Mouse (Mus musculus) heart, postnatal 0 days (tissue): ENCODE data around the gene Csnk1e. TPM values are rescaled to one million over a fixed set of nuclear protein-coding genes. Genes with fewer than 3 reads are reported as not detected.

ENCODE experiments used
- ATAC-seq: fragments of 200-750 bp; cut with Nextera tagmentation; 2 replicates; pipeline ENCODE4 v1.8.0; 2017; ENCODE audit warnings: low read depth, moderate number of reproducible peaks, moderate library complexity; ENCODE audit not compliant: insufficient read depth
- DNase-seq: peaks from one replicate; pipeline ENCODE4 v3.0.0-alpha.2; 2016; ENCODE audit warnings: low spot score
- H3K27ac ChIP-seq: fragments of 300-500 bp; sonication (generic); 2 replicates; pipeline ENCODE4 v1.5.1; 2014; ENCODE audit warnings: low read depth, mild to moderate bottlenecking
- H3K27me3 ChIP-seq: fragments of 300-500 bp; sonication (generic); 2 replicates; pipeline ENCODE4 v1.6.1; 2014; ENCODE audit warnings: low read length, mixed read lengths; ENCODE audit not compliant: control insufficient read depth, insufficient read depth
- H3K36me3 ChIP-seq: fragments of 300-500 bp; sonication (generic); replicated peaks from 2 replicates; pipeline ENCODE4 v1.6.1; 2014; ENCODE audit warnings: low read length, mixed read lengths; ENCODE audit not compliant: control insufficient read depth, insufficient read depth
- H3K4me1 ChIP-seq: fragments of 300-500 bp; sonication (generic); 2 replicates; pipeline ENCODE4 v1.6.1; 2014; ENCODE audit warnings: antibody characterized with exemption; ENCODE audit not compliant: control insufficient read depth, insufficient read depth
- H3K4me2 ChIP-seq: fragments of 300-500 bp; sonication (generic); 2 replicates; pipeline ENCODE4 v1.6.1; 2014; ENCODE audit warnings: low read depth, mild to moderate bottlenecking, low read length, moderate library complexity
- H3K4me3 ChIP-seq: fragments of 300-500 bp; sonication (generic); 2 replicates; pipeline ENCODE4 v1.5.1; 2014; ENCODE audit warnings: low read depth, low read length
- H3K9ac ChIP-seq: fragments of 300-500 bp; sonication (generic); replicated peaks from 2 replicates; pipeline ENCODE4 v1.6.1; 2014; ENCODE audit warnings: low read depth, low read length, mixed read lengths
- H3K9me3 ChIP-seq: fragments of 300-500 bp; sonication (generic); replicated peaks from 2 replicates; pipeline ENCODE4 v1.6.1; 2016; ENCODE audit warnings: low read length; ENCODE audit not compliant: control insufficient read depth
- CTCF ChIP-seq: IDR thresholded peaks from 2 replicates; pipeline ENCODE4 v1.5.1; 2016; ENCODE audit warnings: antibody characterized with exemption, control low read depth, low read depth
- EP300 ChIP-seq: IDR thresholded peaks from 2 replicates; pipeline ENCODE4 v1.6.1; 2016; ENCODE audit warnings: antibody characterized with exemption, low read depth
- WGBS: fragments of 180-500 bp; shearing (Covaris S2); extraction: QIAGEN DNeasy Blood & Tissue Kit; methylation state at CpG from one replicate; pipeline ENCODE4 v1.1.7; 2014; 5-methylcytosine and 5-hydroxymethylcytosine counted together
- polyA plus RNA-seq: library from polyadenylated mRNA; unstranded; fragments of >200 nt; fragmentation: Nextera tagmentation; extraction: Ambion mirVana; gene quantifications from 2 replicates; pipeline ENCODE4 v1.2.1, GENCODE M21; 2015
- total RNA-seq: library from RNA; depleted of rRNA; stranded (reverse); fragments of >200 nt; gene quantifications from 2 replicates; pipeline ENCODE4 v1.2.3, GENCODE M21; 2014; ENCODE audit warnings: low replicate concordance

Gene Csnk1e
- total and polyA plus RNA-seq, 2 experiments from 2014 or later, result 61.5 to 167 TPM

GRCm38 (mm10) chr15:79473042-79473441 is 17.7 kb upstream of the Csnk1e start:
- Histone ChIP-seq H3K9ac (no peak overlapping the region), H3K4me1 (peaks cover 8% of the 10 kb centered on the region; the same call in 1 of the 2 replicates), H3K27ac (no peak overlapping the region), H3K4me2 (no peak overlapping the region), H3K27me3 (no peaks in the 10 kb centered on the region), H3K4me3 (no peak overlapping the region), H3K36me3 (no peaks in the 10 kb centered on the region), H3K9me3 (peaks cover 5% of the 10 kb centered on the region; the same call in 1 of the 2 replicates)
- 85% methylated on average over 5 of the region's 5 CpGs for WGBS
- no peak for TF ChIP-seq CTCF
- no peak for TF ChIP-seq EP300
- DNase-seq, result no peak
- no peak for ATAC-seq

- H3K4me2 ChIP-seq, result no peak overlapping the region
- DNase-seq, result no peak
- peaks cover 5% of the 10 kb centered on the region; the same call in 1 of the 2 replicates for H3K9me3 ChIP-seq
- no peaks in the 10 kb centered on the region for H3K27me3 ChIP-seq
- no peak overlapping the region for H3K27ac ChIP-seq
- 54% methylated on average over 10 of the region's 10 CpGs for whole genome bisulfite sequencing
- ATAC-seq, result no peak
- H3K36me3 ChIP-seq, result no peaks in the 10 kb centered on the region
- H3K9ac ChIP-seq, result no peak overlapping the region
- H3K4me1 ChIP-seq, result no peaks in the 10 kb centered on the region
- TF ChIP-seq CTCF (no peak), EP300 (no peak)
- H3K4me3 ChIP-seq, result no peak overlapping the region
Observed at GRCm38 (mm10) chr15:79471095-79471494, 15.7 kb upstream of the Csnk1e start.

- H3K9ac ChIP-seq, result no peak overlapping the region
- no peak overlapping the region for H3K4me3 ChIP-seq
- H3K36me3 ChIP-seq, result no peaks in the 10 kb centered on the region
- peaks cover 5% of the 10 kb centered on the region; the same call in 1 of the 2 replicates for H3K9me3 ChIP-seq
- H3K4me1 ChIP-seq, result no peaks in the 10 kb centered on the region
- peak overlapping the region; percentile 16; the same call in 1 of the 2 replicates for H3K4me2 ChIP-seq
- no peak for TF ChIP-seq EP300
- TF ChIP-seq CTCF, result no peak
- WGBS, result 22% methylated on average over 17 of the region's 17 CpGs
- no peak overlapping the region for H3K27ac ChIP-seq
- no peak for DNase-seq
- ATAC-seq, result no peak
- H3K27me3 ChIP-seq, result no peaks in the 10 kb centered on the region
Observed at GRCm38 (mm10) chr15:79470583-79470982, 15.2 kb upstream of the Csnk1e start.

- Histone ChIP-seq H3K4me1 (no peaks in the 10 kb centered on the region), H3K9me3 (peaks cover 5% of the 10 kb centered on the region; the same call in 1 of the 2 replicates), H3K36me3 (no peaks in the 10 kb centered on the region), H3K27ac (no peak overlapping the region), H3K9ac (no peak overlapping the region), H3K27me3 (no peaks in the 10 kb centered on the region), H3K4me2 (no peak overlapping the region), H3K4me3 (no peak overlapping the region)
- TF ChIP-seq CTCF, result no peak
- no peak for TF ChIP-seq EP300
- DNase-seq (no peak), ATAC-seq (no peak)
- 63% methylated on average over 5 of the region's 5 CpGs for WGBS
Observed at GRCm38 (mm10) chr15:79469577-79469976, 14.2 kb upstream of the Csnk1e start.

- Histone ChIP-seq H3K27ac (no peak overlapping the region), H3K9me3 (0 out of 2 replicates have a peak, but pooled peaks cover 5% of the 10 kb centered on the region), H3K4me3 (no peak overlapping the region), H3K27me3 (no peaks in the 10 kb centered on the region), H3K36me3 (no peaks in the 10 kb centered on the region), H3K4me2 (no peak overlapping the region), H3K4me1 (no peaks in the 10 kb centered on the region), H3K9ac (no peak overlapping the region)
- DNase-seq, result peak; percentile 73
- 4% methylated on average over 18 of the region's 18 CpGs for WGBS
- peak; percentile 83 for ATAC-seq
- TF ChIP-seq CTCF (peak; percentile 98), EP300 (no peak)
Observed at GRCm38 (mm10) chr15:79466601-79467286, 11.4 kb upstream of the Csnk1e start.
